In the genomic region with DNA sequence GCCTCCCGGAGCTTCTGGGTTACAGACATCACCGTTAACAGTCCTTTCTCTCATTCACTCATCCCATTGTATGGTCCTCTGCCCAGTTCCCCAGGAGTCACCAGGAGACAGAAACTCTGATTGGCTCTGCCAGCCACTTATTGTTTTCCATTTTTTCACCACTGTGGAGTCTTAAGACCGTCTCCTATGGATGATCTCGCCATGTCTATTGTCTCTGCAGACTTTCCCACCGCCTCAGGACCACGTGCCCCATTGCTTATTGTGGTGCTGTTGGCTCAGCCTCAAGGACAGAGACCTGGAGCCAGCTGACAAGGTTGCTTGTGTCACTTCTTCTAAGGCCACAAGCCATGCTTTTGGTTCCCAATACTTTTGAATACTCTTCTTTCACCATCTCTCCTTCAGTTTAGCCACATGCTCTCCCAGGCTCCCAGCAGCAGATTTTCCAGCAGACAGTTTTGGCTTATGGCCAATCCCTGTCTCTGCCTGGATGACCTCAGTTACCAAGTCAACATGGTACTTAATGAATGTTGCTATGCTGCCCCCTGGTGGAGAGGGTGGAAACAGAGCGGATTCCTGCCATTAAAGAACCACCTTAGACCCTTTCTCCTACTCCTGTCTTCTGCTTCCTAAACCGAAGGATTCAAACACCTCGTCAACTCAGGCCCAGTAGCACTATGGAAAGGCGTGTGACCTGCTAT, we compare ENCODE assay signal across 8 mouse cellular contexts.
DNase-seq lines count a peak whose midpoint lies in the region; ATAC-seq lines count a peak whose summit lies in the region.

No protein-coding gene starts in this region.

- H3K9ac ChIP-seq in forebrain, embryonic 16.5 days (replicated peaks; ENCODE audit: low read depth, low read length): no peak overlapping the region
- no peak overlapping the region for H3K9ac ChIP-seq in hindbrain, embryonic 12.5 days

- no peaks in the 10 kb centered on the region for H3K27me3 ChIP-seq in forebrain, embryonic 16.5 days (replicated peaks; ENCODE audit: control insufficient read depth, insufficient read depth, low read length)
- no peaks in the 10 kb centered on the region; the same call in 1 of the 2 replicates for H3K27me3 ChIP-seq in hindbrain, embryonic 12.5 days

- no peaks in the 10 kb centered on the region for H3K9me3 ChIP-seq in forebrain, embryonic 16.5 days (ENCODE audit: control insufficient read depth, low read length)
- H3K9me3 ChIP-seq in hindbrain, embryonic 12.5 days (replicated peaks): no peaks in the 10 kb centered on the region

- no peak overlapping the region for H3K4me2 ChIP-seq in forebrain, embryonic 16.5 days (ENCODE audit: low read length)
- no peak overlapping the region for H3K4me2 ChIP-seq in hindbrain, embryonic 12.5 days (replicated peaks)

- no peak for ATAC-seq in CD4-positive, CD25-positive, alpha-beta regulatory T cell, adult 4 months
- peak; percentile 27; the same call in 1 of the 2 replicates for ATAC-seq in forebrain, embryonic 16.5 days
- ATAC-seq in hindbrain, embryonic 12.5 days (ENCODE audit: low FRiP score): peak; percentile 80

- H3K4me3 ChIP-seq in forebrain, embryonic 16.5 days (replicated peaks; ENCODE audit: low read length): no peak overlapping the region
- H3K4me3 ChIP-seq in hindbrain, embryonic 12.5 days: no peak overlapping the region

- 34% methylated on average over 10 of the region's 10 CpGs for WGBS in forebrain, embryonic 16.5 days
- WGBS in hindbrain, embryonic 12.5 days: 42% methylated on average over 10 of the region's 10 CpGs

- H3K4me1 ChIP-seq in forebrain, embryonic 16.5 days (replicated peaks; ENCODE audit: control insufficient read depth, insufficient read depth, low read length): 0 out of 2 replicates have a peak, but pooled peaks cover 3% of the 10 kb centered on the region
- peaks cover 5% of the 10 kb centered on the region; the same call in 1 of the 2 replicates for H3K4me1 ChIP-seq in hindbrain, embryonic 12.5 days

- H3K36me3 ChIP-seq in forebrain, embryonic 16.5 days (ENCODE audit: control insufficient read depth, insufficient read depth): no peaks in the 10 kb centered on the region
- no peaks in the 10 kb centered on the region for H3K36me3 ChIP-seq in hindbrain, embryonic 12.5 days

- peak; percentile 10 for DNase-seq in CD4-positive, CD25-positive, alpha-beta regulatory T cell, adult 2 months (ENCODE audit: low read depth, low spot score)
- peak; percentile 29 for DNase-seq in c-Kit-positive CD71-negative TER-119-negative erythroid progenitor cells, embryonic 14.5 days (ENCODE audit: low read depth)
- DNase-seq in layer of hippocampus, adult 8-10 months (ENCODE audit: low spot score in 2 of 2): peak; percentile 33 to 51
- peak; percentile 86 for DNase-seq in lung, postnatal 10 days
- DNase-seq in skeletal muscle tissue, adult 2 months (ENCODE audit: low read depth, low spot score): peak; percentile 85

- no peak overlapping the region; the same call in 1 of the 2 replicates for H3K27ac ChIP-seq in forebrain, embryonic 16.5 days (ENCODE audit: low read length)
- H3K27ac ChIP-seq in hindbrain, embryonic 12.5 days: no peak overlapping the region

Comparison
In these comparisons a context has a peak if more than half of its experiments do, and no peak if none do; other contexts are left out.
1. DNase-seq: peak in every context shown above with its lines; median percentile 86 in lung, postnatal 10 days; 85 in skeletal muscle tissue, adult 2 months; 42 in layer of hippocampus, adult 8-10 months; 29 in c-Kit-positive CD71-negative TER-119-negative erythroid progenitor cells, embryonic 14.5 days; 10 in CD4-positive, CD25-positive, alpha-beta regulatory T cell, adult 2 months.